Mouse (Mus musculus) limb, embryonic 14.5 days (tissue): ENCODE results near the gene Smim6. TPM values are rescaled to one million over a fixed set of nuclear protein-coding genes. Genes with fewer than 3 reads are reported as not detected.
A peak's percentile ranks its signal among the peaks of the same experiment; 100 is the strongest.

Source experiments
- ATAC-seq: fragments of 200-750 bp; cut with Nextera tagmentation; 2 replicates; pipeline ENCODE4 v1.8.0; 2017; ENCODE audit warnings: low read depth, moderate number of reproducible peaks, moderate TSS enrichment; ENCODE audit not compliant: low FRiP score
- DNase-seq: peaks from one replicate; pipeline ENCODE4 v3.0.0-alpha.2; 2015; ENCODE audit warnings: low spot score
- H3K27ac ChIP-seq: fragments of 300-500 bp; sonication (generic); replicated peaks from 2 replicates; pipeline ENCODE4 v1.5.1; 2014; ENCODE audit warnings: low read depth, mild to moderate bottlenecking, low read length, moderate library complexity, mixed read lengths
- H3K27me3 ChIP-seq: fragments of 300-500 bp; sonication (generic); 2 replicates; pipeline ENCODE4 v1.6.1; 2014; ENCODE audit warnings: low read length, mixed read lengths; ENCODE audit not compliant: control insufficient read depth, insufficient read depth
- H3K36me3 ChIP-seq: fragments of 300-500 bp; sonication (generic); 2 replicates; pipeline ENCODE4 v1.6.1; 2014; ENCODE audit warnings: mild to moderate bottlenecking, low read length, moderate library complexity, mixed read lengths; ENCODE audit not compliant: control insufficient read depth, insufficient read depth
- H3K4me1 ChIP-seq: fragments of 300-500 bp; sonication (generic); 2 replicates; pipeline ENCODE4 v1.6.1; 2014; ENCODE audit warnings: antibody characterized with exemption, low read length, mixed read lengths; ENCODE audit not compliant: control insufficient read depth, insufficient read depth
- H3K4me2 ChIP-seq: fragments of 300-500 bp; sonication (generic); replicated peaks from 2 replicates; pipeline ENCODE4 v1.6.1; 2014; ENCODE audit warnings: low read depth, mild to moderate bottlenecking, low read length, moderate library complexity; ENCODE audit not compliant: severe bottlenecking
- H3K4me3 ChIP-seq: fragments of 300-500 bp; sonication (generic); replicated peaks from 2 replicates; pipeline ENCODE4 v1.5.1; 2014; ENCODE audit warnings: low read length
- H3K9ac ChIP-seq: fragments of 300-500 bp; sonication (generic); 2 replicates; pipeline ENCODE4 v1.6.1; 2014; ENCODE audit warnings: mild to moderate bottlenecking, low read depth, low read length, moderate library complexity; ENCODE audit not compliant: severe bottlenecking
- H3K9me3 ChIP-seq: fragments of 300-500 bp; sonication (generic); 2 replicates; pipeline ENCODE4 v1.6.1; 2016; ENCODE audit warnings: low read length; ENCODE audit not compliant: control insufficient read depth
- POLR2A ChIP-seq: fragments of 200-500 bp; IDR thresholded peaks from 2 replicates; pipeline ENCODE4 v1.8.0; 2012; ENCODE audit warnings: inconsistent platforms, mild to moderate bottlenecking, moderate library complexity, borderline replicate concordance; ENCODE audit not compliant: insufficient read depth, insufficient read length; ENCODE audit errors: extremely low read depth
- WGBS: fragments of 180-500 bp; shearing (Covaris S2); extraction: QIAGEN DNeasy Blood & Tissue Kit; methylation state at CpG from one replicate; pipeline ENCODE4 v1.1.7; 2014; 5-methylcytosine and 5-hydroxymethylcytosine counted together
- polyA plus RNA-seq, 2 experiments: library from polyadenylated mRNA; depleted of rRNA in 1 of 2; stranded (reverse) in 1 of 2; unstranded in 1 of 2; fragments of >200 nt; fragmentation: Nextera tagmentation in 1 of 2; extraction: Ambion mirVana in 1 of 2; gene quantifications; 2 replicates each; pipeline versions ENCODE4 v1.2.1 to v1.2.3; 2012 to 2014

The Smim6 gene
- polyA plus RNA-seq, 2 experiments: 0.52 to 0.89 TPM

DNA sequence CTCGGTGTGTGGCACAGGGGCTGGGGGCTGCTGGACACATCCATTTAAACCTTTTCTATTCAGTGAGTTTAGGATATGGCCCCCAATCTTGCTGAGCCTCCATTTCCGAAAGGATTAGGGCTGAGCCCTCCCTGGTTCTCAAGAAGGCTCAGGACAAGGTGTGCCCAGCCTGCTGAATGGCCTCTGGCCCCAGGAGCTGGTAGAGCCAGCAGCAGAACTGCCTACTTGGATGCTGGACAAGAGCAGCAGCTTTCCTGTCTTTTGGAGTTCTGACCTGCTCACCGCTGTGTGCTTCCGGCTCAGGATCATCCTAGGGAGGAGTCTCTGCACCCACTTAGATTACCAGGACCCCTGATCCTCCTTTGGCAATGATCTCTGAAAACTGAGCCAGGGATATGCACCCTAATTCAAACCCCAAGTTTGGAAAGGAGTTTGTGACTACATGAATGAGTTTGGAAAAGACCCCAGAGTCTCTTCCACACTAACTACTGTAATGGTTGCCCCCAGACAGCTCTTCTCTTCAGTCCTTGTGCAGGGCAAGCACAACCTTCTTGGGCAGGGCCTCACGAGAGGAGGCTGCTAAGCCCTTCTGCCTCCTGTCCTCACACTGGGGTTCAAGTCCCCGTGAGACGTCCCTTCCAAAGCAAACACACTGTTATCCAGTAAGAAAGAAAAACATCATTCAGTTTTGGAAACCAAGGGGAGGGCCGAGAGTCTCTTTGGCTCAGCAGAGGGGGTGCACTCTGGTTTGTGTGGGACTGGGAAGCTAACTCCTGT is 11.1 kb upstream of the Smim6 start:
- H3K27ac ChIP-seq: no peak overlapping the region
- 68% methylated on average over 8 of the region's 8 CpGs for WGBS
- no peak for ATAC-seq
- no peaks in the 10 kb centered on the region for H3K27me3 ChIP-seq
- peak overlapping the region; percentile 12; the same call in 1 of the 2 replicates for H3K4me3 ChIP-seq
- peaks cover 10% of the 10 kb centered on the region for H3K36me3 ChIP-seq
- no peaks in the 10 kb centered on the region for H3K9me3 ChIP-seq
- TF ChIP-seq POLR2A: no peak
- peak overlapping the region; percentile 36; the same call in 1 of the 2 replicates for H3K9ac ChIP-seq
- no peak overlapping the region for H3K4me2 ChIP-seq
- DNase-seq: no peak
- H3K4me1 ChIP-seq: peaks cover 12% of the 10 kb centered on the region; the same call in 1 of the 2 replicates

- no peak for ATAC-seq
- H3K4me2 ChIP-seq: no peak overlapping the region
- no peaks in the 10 kb centered on the region for H3K9me3 ChIP-seq
- no peak overlapping the region for H3K27ac ChIP-seq
- H3K9ac ChIP-seq: no peak overlapping the region
- H3K4me3 ChIP-seq: no peak overlapping the region
- peaks cover 12% of the 10 kb centered on the region; the same call in 1 of the 2 replicates for H3K4me1 ChIP-seq
- 85% methylated on average over 9 of the region's 9 CpGs for WGBS
- no peaks in the 10 kb centered on the region for H3K27me3 ChIP-seq
- peaks cover 10% of the 10 kb centered on the region; the same call in 1 of the 2 replicates for H3K36me3 ChIP-seq
- no peak for DNase-seq
- no peak for TF ChIP-seq POLR2A
Measured at GRCm38 (mm10) chr11:115901338-115902161, 10.3 kb upstream of the Smim6 start.

- Histone ChIP-seq H3K4me2 (no peak overlapping the region), H3K4me1 (peaks cover 12% of the 10 kb centered on the region; the same call in 1 of the 2 replicates), H3K27me3 (no peaks in the 10 kb centered on the region), H3K36me3 (peaks cover 6% of the 10 kb centered on the region; the same call in 1 of the 2 replicates), H3K9me3 (no peaks in the 10 kb centered on the region), H3K27ac (0 out of 2 replicates have a peak overlapping the region, but pooled peaks have one; percentile 38), H3K9ac (no peak overlapping the region), H3K4me3 (no peak overlapping the region)
- no peak for DNase-seq
- TF ChIP-seq POLR2A: no peak
- 0 out of 2 replicates have a peak, but pooled peaks have one; percentile 17 for ATAC-seq
- 76% methylated on average over 5 of the region's 5 CpGs for WGBS
Measured at GRCm38 (mm10) chr11:115902177-115902576, 9.6 kb upstream of the Smim6 start.

DNA sequence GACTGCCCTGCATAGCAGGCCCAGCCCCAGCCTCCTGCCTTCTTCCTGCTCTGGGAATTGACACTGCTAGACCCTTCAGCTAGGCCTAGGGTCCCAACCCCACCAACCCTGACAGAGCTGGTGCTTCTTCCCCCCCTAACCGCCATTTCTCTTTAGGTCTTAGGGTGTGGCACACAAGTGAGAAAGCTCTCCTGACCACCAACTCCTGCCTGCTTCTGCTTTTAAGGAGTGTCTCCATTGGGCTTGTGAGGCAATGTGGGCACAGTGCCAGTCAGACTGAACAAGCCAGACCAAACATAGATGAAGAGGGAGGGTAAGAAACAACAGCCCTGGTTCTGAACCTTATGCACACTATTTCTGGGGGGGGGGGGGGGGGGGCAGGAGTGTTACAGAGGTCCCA is 9.0 kb upstream of the Smim6 start:
- ATAC-seq (no peak), DNase-seq (no peak)
- Histone ChIP-seq H3K9ac (no peak overlapping the region), H3K4me3 (no peak overlapping the region), H3K4me1 (peaks cover 12% of the 10 kb centered on the region; the same call in 1 of the 2 replicates), H3K4me2 (no peak overlapping the region), H3K27me3 (no peaks in the 10 kb centered on the region), H3K9me3 (no peaks in the 10 kb centered on the region), H3K36me3 (peaks cover 3% of the 10 kb centered on the region; the same call in 1 of the 2 replicates), H3K27ac (0 out of 2 replicates have a peak overlapping the region, but pooled peaks have one; percentile 38)
- WGBS: 73% methylated on average over 1 of the region's 1 CpGs
- TF ChIP-seq POLR2A: no peak
